Mouse (Mus musculus) kidney, adult 18-20 months (tissue): ENCODE results near the gene Zfp579.

Source experiments
- DNase-seq: peaks from one replicate; pipeline ENCODE4 v3.0.0; 2021

Gene Zfp579

GRCm38 (mm10) chr7:4953815-4954445, 42.0 kb downstream of the Zfp579 start:
- no peak for DNase-seq

GRCm38 (mm10) chr7:4950561-4951342, 45.2 kb downstream of the Zfp579 start:
- no peak for DNase-seq

GRCm38 (mm10) chr7:4948386-4948785, 47.6 kb downstream of the Zfp579 start:
- DNase-seq: no peak

- DNase-seq: no peak
Measured at GRCm38 (mm10) chr7:4947855-4948254, 48.1 kb downstream of the Zfp579 start.

GRCm38 (mm10) chr7:4943223-4943815, 52.6 kb downstream of the Zfp579 start:
- DNase-seq: peak; percentile 97

- no peak for DNase-seq
Measured at GRCm38 (mm10) chr7:4942673-4943072, 53.3 kb downstream of the Zfp579 start.

- peak; percentile 92 for DNase-seq
Measured at GRCm38 (mm10) chr7:4940068-4940479, 55.9 kb downstream of the Zfp579 start.

GRCm38 (mm10) chr7:4938456-4938855, 57.5 kb downstream of the Zfp579 start:
- DNase-seq: peak; percentile 84

GRCm38 (mm10) chr7:4937392-4937791, 58.6 kb downstream of the Zfp579 start:
- DNase-seq: no peak

GRCm38 (mm10) chr7:4936832-4937231, 59.1 kb downstream of the Zfp579 start:
- no peak for DNase-seq

- DNase-seq: no peak
Measured at GRCm38 (mm10) chr7:4934160-4934914, 61.6 kb downstream of the Zfp579 start.
